Mouse (Mus musculus) CH12.LX (cell line): ENCODE data around the gene Hsf2. TPM values are rescaled to one million over a fixed set of nuclear protein-coding genes. Genes with fewer than 3 reads are reported as not detected.

Experiments
- DNase-seq: peaks from one replicate; pipeline ENCODE4 v3.0.0-alpha.2; 2013; ENCODE audit errors: extremely low read depth
- H3K27ac ChIP-seq: 2 replicates; pipeline ENCODE4 v1.5.1; 2012; ENCODE audit warnings: low read depth, mild to moderate bottlenecking, control low read depth, moderate library complexity; ENCODE audit not compliant: insufficient read depth
- H3K27me3 ChIP-seq: replicated peaks from 2 replicates; pipeline ENCODE3; 2012; ENCODE audit warnings: inconsistent platforms
- H3K36me3 ChIP-seq, 2 experiments: replicated peaks in 1 of 2; 2 replicates each; pipeline versions ENCODE3 to v1.6.1; 2012; ENCODE audit warnings: inconsistent platforms in 1 of 2, low read length in 1 of 2, mild to moderate bottlenecking in 1 of 2, mixed read lengths in 1 of 2, moderate library complexity in 1 of 2; ENCODE audit not compliant: control insufficient read depth in 1 of 2, insufficient read depth in 1 of 2
- H3K4me1 ChIP-seq, 2 experiments: 2 replicates each; pipeline ENCODE4 v1.6.1; 2012; ENCODE audit warnings: inconsistent platforms in 1 of 2, moderate library complexity in 1 of 2; ENCODE audit not compliant: insufficient read depth in 2 of 2, control insufficient read depth in 1 of 2
- H3K4me2 ChIP-seq: 2 replicates; pipeline ENCODE4 v1.6.1; 2012; ENCODE audit warnings: low read depth, mild to moderate bottlenecking, control low read depth; ENCODE audit not compliant: poor library complexity, insufficient read depth, severe bottlenecking
- H3K4me3 ChIP-seq, 3 experiments: fragments of 150-350 bp in 1 of 3; sonication (generic) in 1 of 3; replicated peaks in 1 of 3; 2 replicates each; pipeline versions ENCODE3 to v1.5.1; 2011 to 2012; ENCODE audit warnings: low read depth in 2 of 3, low read length in 2 of 3, mild to moderate bottlenecking in 2 of 3, moderate library complexity in 2 of 3, control low read depth in 1 of 3, improper control_type of control experiment in 1 of 3, inconsistent platforms in 1 of 3, mixed read lengths in 1 of 3; ENCODE audit not compliant: poor library complexity in 1 of 3
- H3K79me2 ChIP-seq: replicated peaks from 2 replicates; pipeline ENCODE4 v1.6.1; 2012; ENCODE audit warnings: mild to moderate bottlenecking, moderate library complexity; ENCODE audit not compliant: control insufficient read depth, poor library complexity, insufficient read depth, severe bottlenecking; ENCODE audit errors: extremely low read depth
- H3K9ac ChIP-seq: 2 replicates; pipeline ENCODE4 v1.6.1; 2012; ENCODE audit warnings: low read depth, mild to moderate bottlenecking, control low read depth, moderate library complexity; ENCODE audit not compliant: insufficient read depth
- H3K9me3 ChIP-seq: replicated peaks from 2 replicates; pipeline ENCODE3; 2012; ENCODE audit warnings: low read length, inconsistent platforms, mixed read lengths
- CHD1 ChIP-seq: IDR thresholded peaks from 2 replicates; pipeline ENCODE4 v1.6.1; 2012; ENCODE audit warnings: low read depth, low read length, improper control_type of control experiment, inconsistent platforms
- CTCF ChIP-seq, 2 experiments: IDR thresholded peaks in 1 of 2; conservative IDR thresholded peaks in 1 of 2; 2 replicates each; pipeline ENCODE4 v1.5.1; 2011 to 2012; ENCODE audit warnings: low read depth in 2 of 2, low read length in 2 of 2, improper control_type of control experiment in 1 of 2, inconsistent platforms in 1 of 2, mild to moderate bottlenecking in 1 of 2, moderate library complexity in 1 of 2
- ELF1 ChIP-seq: IDR thresholded peaks from 2 replicates; pipeline ENCODE4 v1.6.1; 2014; ENCODE audit warnings: low read depth, mild to moderate bottlenecking, inconsistent platforms, low read length, improper control_type of control experiment
- ETS1 ChIP-seq: conservative IDR thresholded peaks from 2 replicates; pipeline ENCODE4 v1.6.1; 2012; ENCODE audit warnings: low read depth, mild to moderate bottlenecking, inconsistent platforms, low read length, improper control_type of control experiment, moderate library complexity
- HCFC1 ChIP-seq: IDR thresholded peaks from 2 replicates; pipeline ENCODE4 v1.6.1; 2012; ENCODE audit warnings: low read depth, mild to moderate bottlenecking, inconsistent platforms, low read length, improper control_type of control experiment
- JUN ChIP-seq: IDR thresholded peaks from 2 replicates; pipeline ENCODE4 v1.6.1; 2011; ENCODE audit warnings: low read depth, mild to moderate bottlenecking, low read length, improper control_type of control experiment, moderate library complexity; ENCODE audit not compliant: insufficient read depth
- KAT2A ChIP-seq: IDR thresholded peaks from 2 replicates; pipeline ENCODE4 v1.6.1; 2012; ENCODE audit warnings: low read length, improper control_type of control experiment, inconsistent platforms; ENCODE audit not compliant: insufficient replicate concordance
- MAX ChIP-seq: IDR thresholded peaks from 2 replicates; pipeline ENCODE4 v1.6.1; 2011; ENCODE audit warnings: low read length, improper control_type of control experiment
- NELFE ChIP-seq: IDR thresholded peaks from 2 replicates; pipeline ENCODE4 v1.6.1; 2011; ENCODE audit warnings: low read depth, low read length, improper control_type of control experiment
- NRF1 ChIP-seq: IDR thresholded peaks from 2 replicates; pipeline ENCODE4 v1.6.1; 2014; ENCODE audit warnings: low read depth, mild to moderate bottlenecking, inconsistent platforms, low read length, improper control_type of control experiment, moderate library complexity
- RCOR1 ChIP-seq: conservative IDR thresholded peaks from 2 replicates; pipeline ENCODE4 v1.6.1; 2012; ENCODE audit warnings: low read depth, mild to moderate bottlenecking, inconsistent platforms, low read length, improper control_type of control experiment
- TBP ChIP-seq: conservative IDR thresholded peaks from 2 replicates; pipeline ENCODE4 v1.6.1; 2011; ENCODE audit warnings: low read depth, low read length, improper control_type of control experiment
- TCF12 ChIP-seq: IDR thresholded peaks from 2 replicates; pipeline ENCODE4 v1.6.1; 2014; ENCODE audit warnings: low read depth, mild to moderate bottlenecking, inconsistent platforms, low read length, improper control_type of control experiment
- USF2 ChIP-seq: conservative IDR thresholded peaks from 2 replicates; pipeline ENCODE4 v1.6.1; 2011; ENCODE audit warnings: low read depth, low read length, improper control_type of control experiment
- ZMIZ1 ChIP-seq: IDR thresholded peaks from 2 replicates; pipeline ENCODE4 v1.6.1; 2012; ENCODE audit warnings: low read depth, mild to moderate bottlenecking, inconsistent platforms, low read length, improper control_type of control experiment
- ZNF384 ChIP-seq: IDR thresholded peaks from 2 replicates; pipeline ENCODE4 v1.6.1; 2012; ENCODE audit warnings: low read depth, low read length, improper control_type of control experiment, inconsistent platforms
- dilution Hi-C: fragments of 300-500 bp; cut with MboI; formaldehyde crosslinking; loops from 2 replicates; pipeline ENCODE4 v1.14.3; 2020; ENCODE audit warnings: low sequenced_read_pairs; ENCODE audit not compliant: extremely low pct_unique_long_range_greater_than_20kb, extremely low pct_ligation_motif_present
- in situ Hi-C: fragments of 300-500 bp; cut with MboI; formaldehyde crosslinking; loops from 3 replicates; pipeline ENCODE4 v1.14.3; 2019; ENCODE audit warnings: low sequenced_read_pairs, low pct_ligation_motif_present, low pct_unique_long_range_greater_than_20kb, mixed read lengths
- polyA plus RNA-seq: library from polyadenylated mRNA; unstranded; fragments of >175 nt; gene quantifications from 2 replicates; pipeline ENCODE4 v1.2.1, GENCODE M21; 2012; ENCODE audit warnings: low read depth; ENCODE audit not compliant: insufficient read length
- total RNA-seq, 2 experiments: library from RNA; depleted of rRNA; stranded (reverse); fragments of 300-350 nt in 1 of 2; fragments of >200 nt in 1 of 2; gene quantifications; 2 replicates each; pipeline ENCODE4 v1.2.3; 2012 to 2014

Gene Hsf2
- total and polyA plus RNA-seq, 3 experiments: 7.4 to 11.9 (median 8.4) TPM

DNA sequence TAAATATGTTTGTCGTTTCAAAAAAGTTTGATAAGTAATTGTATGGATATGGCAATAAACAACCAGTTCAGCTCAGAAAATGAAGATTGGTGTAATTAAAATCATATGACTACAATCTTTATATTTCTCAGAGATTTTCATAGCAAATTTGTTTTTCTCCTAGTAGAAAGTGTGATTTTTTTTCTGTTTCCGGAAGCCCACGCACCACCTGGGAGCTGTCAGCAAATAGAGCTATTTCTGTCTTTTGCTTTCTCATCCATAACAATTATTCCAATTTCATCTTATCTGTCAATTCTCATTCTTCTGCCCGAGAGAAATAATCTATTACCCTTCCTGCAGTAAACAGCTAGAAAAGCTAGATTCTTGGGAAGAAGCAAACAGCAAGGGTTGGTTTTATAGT is 63.4 kb downstream of the Hsf2 start:
- no peaks in the 10 kb centered on the region for H3K9me3 ChIP-seq
- H3K36me3 ChIP-seq: no peaks in the 10 kb centered on the region
- no peak overlapping the region for H3K4me3 ChIP-seq
- dilution Hi-C loops: no loop called here
- H3K79me2 ChIP-seq: no peaks in the 10 kb centered on the region
- DNase-seq: no peak
- TF ChIP-seq NRF1: no peak
- no peak for TF ChIP-seq CTCF (conservative IDR thresholded peaks at IDR 0.05 in 1 of 2, IDR thresholded peaks at IDR 0.05 in 1 of 2; ENCODE audit: low read depth in 2 of 2, low read length in 2 of 2)
- TF ChIP-seq MAX: no peak
- TF ChIP-seq, all 38 proteins: peak for 0
- H3K9ac ChIP-seq: no peak overlapping the region
- in situ Hi-C loops: loop anchor here (25.0 kb wide), 1 partner anchor 188 kb away; no protein-coding TSS in a partner anchor
- H3K27ac ChIP-seq: no peak overlapping the region
- H3K4me1 ChIP-seq: no peaks in the 10 kb centered on the region
- H3K4me2 ChIP-seq: no peak overlapping the region
- H3K27me3 ChIP-seq: no peaks in the 10 kb centered on the region

DNA sequence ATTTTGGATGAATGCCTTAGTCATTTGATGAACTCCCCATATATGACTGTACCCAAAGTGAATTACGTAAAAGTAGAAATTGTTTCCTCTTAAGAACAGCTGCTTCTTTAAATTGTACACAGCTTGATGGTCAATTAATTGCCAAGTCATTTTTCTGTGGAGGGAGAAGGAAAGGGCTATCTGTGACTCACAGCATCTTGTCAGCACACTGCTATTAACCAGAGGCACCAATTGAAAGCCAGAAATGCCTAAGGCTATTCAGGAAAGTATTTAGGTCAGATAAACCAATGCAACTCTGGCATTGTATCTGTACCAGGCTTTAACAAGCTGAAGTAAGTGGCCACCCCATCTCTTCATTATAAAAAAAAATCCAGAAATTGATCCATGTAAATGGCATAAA is 67.5 kb downstream of the Hsf2 start:
- Histone ChIP-seq H3K9ac (no peak overlapping the region), H3K4me1 (no peaks in the 10 kb centered on the region), H3K79me2 (no peaks in the 10 kb centered on the region), H3K27me3 (no peaks in the 10 kb centered on the region), H3K36me3 (no peaks in the 10 kb centered on the region), H3K27ac (no peak overlapping the region), H3K4me3 (no peak overlapping the region), H3K4me2 (no peak overlapping the region), H3K9me3 (no peaks in the 10 kb centered on the region)
- no peak for DNase-seq
- in situ Hi-C loops (loop anchor here (25.0 kb wide), 1 partner anchor 184 kb away; no protein-coding TSS in a partner anchor), dilution Hi-C loops (no loop called here)
- no peak for TF ChIP-seq ELF1
- no peak for TF ChIP-seq MAX
- TF ChIP-seq ZMIZ1: no peak
- TF ChIP-seq USF2: no peak
- TF ChIP-seq RCOR1: no peak
- no peak for TF ChIP-seq CHD1
- no peak for TF ChIP-seq JUN
- no peak for TF ChIP-seq ZNF384
- TF ChIP-seq NELFE: no peak
- TF ChIP-seq TCF12: no peak
- no peak for TF ChIP-seq ETS1
- TF ChIP-seq KAT2A: no peak
- TF ChIP-seq HCFC1: no peak
- TF ChIP-seq TBP: no peak
